Mouse (Mus musculus) heart, postnatal 10 days (tissue): ENCODE measurements around the gene Vcpkmt. TPM values are rescaled to one million over a fixed set of nuclear protein-coding genes. Genes with fewer than 3 reads are reported as not detected.
A peak's percentile ranks its signal among the peaks of the same experiment; 100 is the strongest.

Experiments used
- DNase-seq, 2 experiments: peaks; one replicate each; pipeline ENCODE4 v3.0.0; 2021
- intact Hi-C: fragments of 180-260 bp; cut with DNase I; formaldehyde crosslinking; loops from one replicate; pipeline ENCODE4 v1.15.1; 2025
- microRNA-seq, 2 experiments: library from miRNA; unstranded; fragments of <30 nt; microRNA quantifications; one replicate each; pipeline ENCODE4 v1.2.0; 2022
- total RNA-seq, 2 experiments: library from RNA; stranded (reverse); gene quantifications; 2 replicates each; pipeline ENCODE4 v1.2.3; 2021

The Vcpkmt gene
- total RNA-seq, 2 experiments from 2014 or later = 4.8 to 5.6 TPM

DNA sequence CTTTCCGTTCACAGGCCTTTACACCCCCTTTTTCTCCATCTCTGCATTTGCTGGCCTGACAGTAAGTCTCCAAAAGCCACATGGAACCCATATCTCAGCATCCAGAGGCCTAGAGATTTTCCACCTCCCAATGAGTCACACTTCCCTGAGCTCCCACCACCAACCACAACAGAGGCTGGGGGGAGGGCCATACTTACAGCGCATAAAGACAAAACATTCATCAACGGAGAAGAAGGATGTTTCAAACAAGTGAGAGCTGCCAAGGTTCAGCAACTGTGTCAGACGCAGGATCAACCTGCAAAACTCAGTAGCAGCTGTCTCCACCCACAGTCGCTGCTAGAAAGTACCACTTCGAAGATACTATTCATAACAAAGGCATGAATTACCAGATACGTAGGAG, 43.5 kb downstream of the Vcpkmt start:
- intact Hi-C loops = loop anchor here (5.0 kb wide), 1 partner anchor 33 kb away; no protein-coding TSS in a partner anchor

GRCm38 (mm10) chr12:69538362-69538950, 44.4 kb downstream of the Vcpkmt start:
- intact Hi-C loops = loop anchor here (5.0 kb wide), 1 partner anchor 34 kb away; no protein-coding TSS in a partner anchor
- peak in 1 of 2 experiments; percentile 32 for DNase-seq

More for the DNA sequence above, 43.5 kb downstream of the Vcpkmt start:
- peak in 1 of 2 experiments; percentile 29 for DNase-seq

GRCm38 (mm10) chr12:69537675-69538361, 45.0 kb downstream of the Vcpkmt start:
- DNase-seq = peak; percentile 77 to 78
- intact Hi-C loops = loop anchor here (5.0 kb wide), 1 partner anchor 34 kb away; no protein-coding TSS in a partner anchor

DNA sequence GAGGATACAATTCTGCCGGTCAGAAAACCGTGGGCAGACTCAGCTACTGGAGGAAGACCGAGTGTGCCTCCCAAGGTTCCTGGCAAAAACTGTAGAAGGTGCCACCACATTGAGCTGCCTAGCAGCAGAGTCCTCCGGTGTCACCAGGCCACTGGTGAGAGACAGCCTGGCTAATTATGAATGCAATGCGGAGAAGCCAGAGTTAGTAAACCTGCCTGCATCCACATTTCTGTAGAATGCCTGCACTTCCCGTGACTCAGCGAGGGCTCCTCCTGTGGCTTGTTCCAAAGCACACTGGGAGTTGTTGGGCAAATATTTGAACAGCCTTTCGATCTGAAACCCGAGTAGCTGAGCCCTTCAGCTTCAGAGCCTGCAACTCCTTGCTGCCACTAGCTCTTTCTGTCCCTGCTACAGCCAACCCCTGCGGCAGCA, 45.6 kb downstream of the Vcpkmt start:
- peak; percentile 66 to 70 for DNase-seq
- intact Hi-C loops = loop anchor here (5.0 kb wide), 1 partner anchor 35 kb away; no protein-coding TSS in a partner anchor

DNA sequence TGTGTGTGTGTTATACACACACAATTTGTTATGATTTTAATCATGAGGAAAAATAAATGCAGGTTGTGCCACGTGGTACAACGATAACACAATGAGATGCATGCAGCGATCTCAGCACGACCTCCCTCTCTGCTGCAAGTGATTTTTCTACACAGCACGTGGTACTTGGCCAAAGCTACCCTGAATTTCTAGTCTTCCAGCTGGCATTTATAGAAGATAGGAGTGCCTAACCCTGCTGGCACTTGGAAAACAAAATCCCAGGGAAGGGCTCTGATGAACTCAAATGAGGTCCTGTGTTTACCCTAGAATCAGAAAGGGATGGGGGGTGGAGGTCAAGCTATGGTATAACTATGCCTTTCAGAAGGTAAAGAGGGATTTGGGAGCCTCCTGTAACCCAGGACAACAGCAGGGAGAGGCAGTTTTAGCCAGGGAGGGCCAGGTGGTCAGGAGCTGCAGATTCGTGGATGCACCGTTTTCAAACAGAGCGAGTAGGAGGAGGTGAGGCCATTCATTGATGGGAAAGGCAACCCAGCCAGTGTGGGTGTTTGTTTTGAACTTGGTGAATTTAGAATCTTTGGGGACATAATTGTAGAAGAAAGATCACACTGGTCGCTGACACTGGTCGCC, 46.1 kb downstream of the Vcpkmt start:
- intact Hi-C loops = loop anchor here (5.0 kb wide), 1 partner anchor 36 kb away; no protein-coding TSS in a partner anchor
- DNase-seq = no peak

- no peak for DNase-seq
- intact Hi-C loops = no loop called here
These were observed 49.6 kb downstream of the Vcpkmt start for GRCm38 (mm10) chr12:69533237-69533636.

DNA sequence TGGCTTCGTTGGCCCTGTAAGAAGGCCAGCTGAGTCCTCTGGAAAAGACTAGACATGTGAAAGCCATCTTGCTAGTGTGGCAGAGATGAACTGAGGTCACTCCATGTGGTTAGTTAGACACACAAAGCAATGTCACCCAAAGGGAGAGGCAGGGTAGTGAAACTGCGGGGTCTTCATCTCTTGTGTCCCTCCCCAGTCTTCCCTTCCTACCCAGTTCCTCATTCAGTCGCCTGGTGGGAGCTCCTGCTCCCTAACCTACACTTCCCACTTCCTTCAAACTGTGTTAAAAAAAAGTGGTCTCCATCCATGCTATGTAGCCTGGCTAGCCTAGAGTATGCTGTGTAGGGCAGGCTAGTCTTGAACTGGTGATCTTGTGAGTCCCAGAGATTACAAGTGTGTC, 50.3 kb downstream of the Vcpkmt start:
- DNase-seq = no peak
- intact Hi-C loops = no loop called here

DNA sequence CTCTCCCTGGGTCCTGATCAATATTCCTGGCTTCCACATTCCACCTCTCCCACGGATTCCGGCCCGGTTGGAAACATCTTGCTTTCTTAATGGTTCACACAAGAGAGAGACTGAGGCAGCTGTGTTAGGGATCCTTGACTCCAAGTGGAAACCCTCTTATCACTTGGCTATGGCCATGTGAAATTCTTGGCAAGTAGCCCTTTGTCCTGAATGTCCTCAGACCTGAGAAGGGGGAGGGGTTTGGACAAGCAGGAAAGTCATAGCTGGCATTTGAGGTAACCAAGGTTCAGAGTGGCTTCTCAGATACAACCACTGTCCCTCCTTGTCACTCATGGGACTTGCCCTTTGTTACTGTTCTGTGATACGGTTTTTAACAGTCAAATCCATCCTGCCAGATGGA, 50.7 kb downstream of the Vcpkmt start:
- DNase-seq = peak; percentile 59 to 61
- intact Hi-C loops = no loop called here

- DNase-seq = no peak
- intact Hi-C loops = no loop called here
These were observed 53.0 kb downstream of the Vcpkmt start for GRCm38 (mm10) chr12:69529694-69530403.

GRCm38 (mm10) chr12:69528275-69529032, 54.4 kb downstream of the Vcpkmt start:
- intact Hi-C loops = no loop called here
- peak in 1 of 2 experiments; percentile 27 for DNase-seq

Small RNAs within 50 kb of the gene (microRNA-seq; reads per million reads assigned to microRNA genes)
- 0 reads per million in 2 experiments for gene Gm23018

Other genes with a start within 250 kb of the Vcpkmt start
- 10 to 100 TPM; 29.1 to 32.4 TPM for gene Nemf, start 225.9 kb downstream of the Vcpkmt start, total RNA-seq
- gene Arf6, start 210.9 kb downstream of the Vcpkmt start, total RNA-seq = 10 to 100 TPM; 77.1 to 81.6 TPM
- 1 to 10 TPM in 1 of 2 experiments, under 1 TPM in 1; 0.89 to 1.2 TPM for gene Gm9887, start 210.6 kb downstream of the Vcpkmt start, total RNA-seq
- gene Sos2, start 98.8 kb upstream of the Vcpkmt start, total RNA-seq = 10 to 100 TPM; 33.9 to 34.7 TPM
- 10 to 100 TPM; 25.6 to 31.4 TPM for gene L2hgdh, start 141.8 kb upstream of the Vcpkmt start, total RNA-seq
- 10 to 100 TPM; 18.7 to 21.3 TPM for gene Atp5s, start 141.9 kb upstream of the Vcpkmt start, total RNA-seq
- gene Cdkl1, start 208.2 kb upstream of the Vcpkmt start, total RNA-seq = 1 to 10 TPM; 7.0 to 9.2 TPM